8 mouse cellular contexts compared by ENCODE assay signal in the genomic region with DNA sequence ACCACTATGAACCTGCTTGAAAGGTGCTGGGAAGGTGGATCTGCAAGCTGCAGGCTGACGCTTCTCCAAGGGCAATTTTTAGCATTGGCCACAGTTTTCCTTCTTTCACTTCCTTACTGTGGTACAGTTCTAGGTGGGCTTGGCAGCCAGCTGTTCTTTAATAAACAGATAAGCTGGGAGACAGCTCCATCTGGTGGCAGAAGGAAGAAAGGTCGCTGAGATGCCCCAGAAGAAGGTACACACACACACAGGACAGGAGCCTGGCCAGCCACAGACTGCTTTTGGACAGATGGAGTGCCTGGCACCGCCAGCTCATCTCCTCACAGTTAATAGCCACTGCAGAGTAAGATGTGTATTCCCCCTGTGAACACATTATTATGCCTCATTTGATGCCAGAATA. TPM values are rescaled to one million over a fixed set of nuclear protein-coding genes. Genes with fewer than 3 reads are reported as not detected.
DNase-seq lines count a peak whose midpoint lies in the region; ATAC-seq and TF ChIP-seq lines count a peak whose summit lies in the region.

No protein-coding gene starts in this region.

- H3K27ac ChIP-seq in heart, embryonic 10.5 days = no peak overlapping the region
- no peak overlapping the region for H3K27ac ChIP-seq in heart, postnatal 0 days (ENCODE audit: low read depth)

- no peak overlapping the region for H3K9ac ChIP-seq in heart, postnatal 0 days (replicated peaks; ENCODE audit: low read depth, low read length)

- ATAC-seq in heart, postnatal 0 days (ENCODE audit: insufficient read depth, low read depth) = no peak
- peak; percentile 68; the same call in 1 of the 2 replicates for ATAC-seq in megakaryocyte, adult 5-6 weeks (ENCODE audit: poor library complexity, severe bottlenecking)

- 45% methylated on average over 3 of the region's 3 CpGs for WGBS in heart, embryonic 10.5 days
- WGBS in heart, postnatal 0 days = 36% methylated on average over 3 of the region's 3 CpGs

- H3K4me2 ChIP-seq in heart, postnatal 0 days (ENCODE audit: low read depth, low read length) = no peak overlapping the region

- peaks cover 46% of the 10 kb centered on the region for H3K36me3 ChIP-seq in heart, embryonic 10.5 days
- H3K36me3 ChIP-seq in heart, postnatal 0 days (replicated peaks; ENCODE audit: control insufficient read depth, insufficient read depth, low read length) = peaks cover 49% of the 10 kb centered on the region

- no peak for TF ChIP-seq EP300 in heart, postnatal 0 days (IDR thresholded peaks at IDR 0.05; ENCODE audit: low read depth)

- peak; percentile 90 for DNase-seq in heart, adult 11 months
- DNase-seq in heart, embryonic 10.5 days (ENCODE audit: low spot score) = no peak
- peak; percentile 33 for DNase-seq in adrenal gland, adult 2 months
- DNase-seq in embryo, embryonic 10.5 days (ENCODE audit: low spot score) = peak; percentile 78
- DNase-seq in heart, postnatal 0 days (ENCODE audit: low spot score) = peak; percentile 26
- DNase-seq in layer of hippocampus, postnatal 14 days (ENCODE audit: low spot score in 2 of 2) = peak; percentile 77 to 79
- peak; percentile 10 for DNase-seq in skeletal muscle tissue, adult 2 months (ENCODE audit: low read depth, low spot score)

- H3K9me3 ChIP-seq in heart, embryonic 10.5 days = no peaks in the 10 kb centered on the region
- no peaks in the 10 kb centered on the region for H3K9me3 ChIP-seq in heart, postnatal 0 days (replicated peaks; ENCODE audit: control insufficient read depth, low read length)

- H3K27me3 ChIP-seq in heart, embryonic 10.5 days (ENCODE audit: insufficient read depth, poor library complexity, severe bottlenecking) = no peaks in the 10 kb centered on the region
- H3K27me3 ChIP-seq in heart, postnatal 0 days (ENCODE audit: control insufficient read depth, insufficient read depth, low read length) = no peaks in the 10 kb centered on the region

- H3K4me3 ChIP-seq in heart, embryonic 10.5 days = no peak overlapping the region
- no peak overlapping the region for H3K4me3 ChIP-seq in heart, postnatal 0 days (ENCODE audit: low read depth, low read length)

- TF ChIP-seq CTCF in heart, postnatal 0 days (IDR thresholded peaks at IDR 0.05; ENCODE audit: low read depth) = peak; percentile 60

- no peaks in the 10 kb centered on the region for H3K4me1 ChIP-seq in heart, embryonic 10.5 days
- H3K4me1 ChIP-seq in heart, postnatal 0 days (ENCODE audit: control insufficient read depth, insufficient read depth) = no peaks in the 10 kb centered on the region

RNA-seq across cellular contexts. Expression of a gene that starts 33.0 kb away (rescaled TPM):
- 23.7 and 27.0 TPM in 2 replicates for polyA plus RNA-seq in heart, embryonic 10.5 days (2016; fragmentation: Nextera tagmentation; extraction: Ambion mirVana)
- 10 to 100 TPM; 44.2 to 48.1 TPM for total RNA-seq in adrenal gland, adult 2 months (2021)
- polyA plus RNA-seq in adrenal gland, adult 2 months (2012; rRNA removed) = 95.3 and 101 TPM in 2 replicates
- 44.5 and 70.8 TPM in 2 replicates for total RNA-seq in heart, postnatal 0 days (2014; rRNA removed; ENCODE audit: low replicate concordance)
- polyA plus RNA-seq in heart, postnatal 0 days (2015; fragmentation: Nextera tagmentation; extraction: Ambion mirVana) = 17.5 and 19.0 TPM in 2 replicates
- 100 to 1,000 TPM; 193 to 211 TPM for total RNA-seq in layer of hippocampus, postnatal 14 days (2021)
- 2.1 and 3.2 TPM in 2 replicates for total RNA-seq in megakaryocyte, adult 5-6 weeks (2015)
- 2.1 and 4.6 TPM in 2 replicates for total RNA-seq in megakaryocyte, adult 5-6 weeks (2017)

RNA-seq across cellular contexts. Expression of a gene that starts 44.5 kb away (rescaled TPM):
- polyA plus RNA-seq in heart, embryonic 10.5 days (2016; fragmentation: Nextera tagmentation; extraction: Ambion mirVana) = 261 and 263 TPM in 2 replicates
- total RNA-seq in adrenal gland, adult 2 months (2021) = 100 to 1,000 TPM; 166 to 194 TPM
- 335 and 337 TPM in 2 replicates for polyA plus RNA-seq in adrenal gland, adult 2 months (2012; rRNA removed)
- 384 and 424 TPM in 2 replicates for total RNA-seq in heart, postnatal 0 days (2014; rRNA removed; ENCODE audit: low replicate concordance)
- polyA plus RNA-seq in heart, postnatal 0 days (2015; fragmentation: Nextera tagmentation; extraction: Ambion mirVana) = 230 and 231 TPM in 2 replicates
- 100 to 1,000 TPM; 177 to 181 TPM for total RNA-seq in layer of hippocampus, postnatal 14 days (2021)
- total RNA-seq in megakaryocyte, adult 5-6 weeks (2015) = 67.7 and 77.3 TPM in 2 replicates
- 120 and 127 TPM in 2 replicates for total RNA-seq in megakaryocyte, adult 5-6 weeks (2017)

RNA-seq across cellular contexts. Expression of a gene that starts 53.0 kb away (rescaled TPM):
- 4.6 and 12.7 TPM in 2 replicates for polyA plus RNA-seq in heart, embryonic 10.5 days (2016; fragmentation: Nextera tagmentation; extraction: Ambion mirVana)
- total RNA-seq in adrenal gland, adult 2 months (2021) = 1 to 10 TPM; 1.2 to 2.4 TPM
- 7.1 and 13.2 TPM in 2 replicates for polyA plus RNA-seq in adrenal gland, adult 2 months (2012; rRNA removed)
- 5.6 TPM in 1 of 2 replicates, not detected in the other for total RNA-seq in heart, postnatal 0 days (2014; rRNA removed; ENCODE audit: low replicate concordance)
- 1.1 and 1.2 TPM in 2 replicates for polyA plus RNA-seq in heart, postnatal 0 days (2015; fragmentation: Nextera tagmentation; extraction: Ambion mirVana)
- total RNA-seq in layer of hippocampus, postnatal 14 days (2021) = 100 to 1,000 TPM; 783 to 856 TPM
- total RNA-seq in megakaryocyte, adult 5-6 weeks (2015) = not detected in 2 replicates
- total RNA-seq in megakaryocyte, adult 5-6 weeks (2017) = not detected in 2 replicates

Comparison
In these comparisons a context has a peak if more than half of its experiments do, and no peak if none do; other contexts are left out.
1. RNA of a gene that starts 53.0 kb away (total RNA-seq): 783 to 856 TPM in layer of hippocampus, postnatal 14 days; 1.2 to 2.4 TPM in adrenal gland, adult 2 months, 5.6 TPM in heart, postnatal 0 days and not detected in megakaryocyte, adult 5-6 weeks; every median in the first group is over 100 times any median in the second.